Mouse (Mus musculus): Measurements from ENCODE around the gene Unc5a. TPM values are rescaled to one million over a fixed set of nuclear protein-coding genes. Genes with fewer than 3 reads are reported as not detected.

The Unc5a gene
- polyA plus RNA-seq, 1 experiment: 0.05 TPM

- Histone ChIP-seq H3K79me2 (ENCODE audit: control insufficient read depth, insufficient read depth) (no peaks in the 10 kb centered on the region), H3K4me3 (no peak overlapping the region), H3K36me3 (ENCODE audit: control insufficient read depth, insufficient read depth) (no peaks in the 10 kb centered on the region), H3ac (ENCODE audit: control insufficient read depth, insufficient read length) (no peak overlapping the region), H3K4me2 (ENCODE audit: low read depth) (no peak overlapping the region), H3K27me3 (ENCODE audit: control insufficient read depth, insufficient read depth, insufficient read length) (peaks cover 85% of the 10 kb centered on the region)
- TF ChIP-seq POLR2AphosphoS2 (IDR thresholded peaks at IDR 0.05; ENCODE audit: insufficient read length, low read depth): no peak
- TF ChIP-seq TCF12 (IDR thresholded peaks at IDR 0.05; ENCODE audit: insufficient read depth, poor library complexity, severe bottlenecking): no peak
- no peak for TF ChIP-seq E2F4 (IDR thresholded peaks at IDR 0.05; ENCODE audit: insufficient read depth)
- no peak for TF ChIP-seq MYOD1 (IDR thresholded peaks at IDR 0.05; ENCODE audit: control insufficient read depth in 1 of 3, insufficient read length in 2 of 3, low read depth in 2 of 3)
- TF ChIP-seq SRF (IDR thresholded peaks at IDR 0.05; ENCODE audit: control insufficient read depth, insufficient read length, low read depth): no peak
- no peak for TF ChIP-seq TCF3 (IDR thresholded peaks at IDR 0.05; ENCODE audit: insufficient read length, low read depth)
- TF ChIP-seq USF1 (IDR thresholded peaks at IDR 0.05; ENCODE audit: low read depth): no peak
- no peak for TF ChIP-seq MYOG (IDR thresholded peaks at IDR 0.05; ENCODE audit: control insufficient read depth in 1 of 3, insufficient read depth in 1 of 3, insufficient read length in 2 of 3, low read depth in 2 of 3)
- TF ChIP-seq POLR2A (IDR thresholded peaks at IDR 0.05; ENCODE audit: insufficient read length, low read depth): no peak
- no peak for TF ChIP-seq MAX (IDR thresholded peaks at IDR 0.05; ENCODE audit: low read depth)
- no peak for TF ChIP-seq REST (IDR thresholded peaks at IDR 0.05; ENCODE audit: insufficient read depth, insufficient read length)
- no peak for TF ChIP-seq CEBPB (IDR thresholded peaks at IDR 0.05; ENCODE audit: insufficient read depth, poor library complexity, severe bottlenecking)
Observed at GRCm38 (mm10) chr13:54957281-54957680, 8.1 kb downstream of the Unc5a start.

GRCm38 (mm10) chr13:54959059-54959701 is 10.0 kb downstream of the Unc5a start:
- peaks cover 87% of the 10 kb centered on the region for H3K27me3 ChIP-seq (ENCODE audit: control insufficient read depth, insufficient read depth, insufficient read length)
- TF ChIP-seq SRF (IDR thresholded peaks at IDR 0.05; ENCODE audit: control insufficient read depth, insufficient read length, low read depth) (no peak), POLR2A (IDR thresholded peaks at IDR 0.05; ENCODE audit: insufficient read length, low read depth) (no peak), USF1 (IDR thresholded peaks at IDR 0.05; ENCODE audit: low read depth) (no peak)
- no peaks in the 10 kb centered on the region for H3K79me2 ChIP-seq (ENCODE audit: control insufficient read depth, insufficient read depth)
- H3K36me3 ChIP-seq (ENCODE audit: control insufficient read depth, insufficient read depth): no peaks in the 10 kb centered on the region
- no peak overlapping the region for H3ac ChIP-seq (ENCODE audit: control insufficient read depth, insufficient read length)
- H3K4me2 ChIP-seq (ENCODE audit: low read depth): no peak overlapping the region
- H3K4me3 ChIP-seq: no peak overlapping the region

GRCm38 (mm10) chr13:54959842-54960241 is 10.6 kb downstream of the Unc5a start:
- no peak for TF ChIP-seq E2F4 (IDR thresholded peaks at IDR 0.05; ENCODE audit: insufficient read depth)
- TF ChIP-seq TCF3 (IDR thresholded peaks at IDR 0.05; ENCODE audit: insufficient read length, low read depth): no peak
- no peak overlapping the region for H3K4me2 ChIP-seq (ENCODE audit: low read depth)
- H3K4me3 ChIP-seq: no peak overlapping the region
- H3K27me3 ChIP-seq (ENCODE audit: control insufficient read depth, insufficient read depth, insufficient read length): peaks cover 87% of the 10 kb centered on the region
- H3K79me2 ChIP-seq (ENCODE audit: control insufficient read depth, insufficient read depth): no peaks in the 10 kb centered on the region
- no peak overlapping the region for H3ac ChIP-seq (ENCODE audit: control insufficient read depth, insufficient read length)
- no peaks in the 10 kb centered on the region for H3K36me3 ChIP-seq (ENCODE audit: control insufficient read depth, insufficient read depth)

GRCm38 (mm10) chr13:54960491-54960890 is 11.3 kb downstream of the Unc5a start:
- H3K27me3 ChIP-seq (ENCODE audit: control insufficient read depth, insufficient read depth, insufficient read length): peaks cover 87% of the 10 kb centered on the region
- H3K79me2 ChIP-seq (ENCODE audit: control insufficient read depth, insufficient read depth): no peaks in the 10 kb centered on the region

GRCm38 (mm10) chr13:54965256-54965655 is 16.0 kb downstream of the Unc5a start:
- no peak overlapping the region for H3K4me3 ChIP-seq
- TF ChIP-seq MAX (IDR thresholded peaks at IDR 0.05; ENCODE audit: low read depth) (no peak), TCF12 (IDR thresholded peaks at IDR 0.05; ENCODE audit: insufficient read depth, poor library complexity, severe bottlenecking) (no peak), USF1 (IDR thresholded peaks at IDR 0.05; ENCODE audit: low read depth) (no peak), E2F4 (IDR thresholded peaks at IDR 0.05; ENCODE audit: insufficient read depth) (no peak), SRF (IDR thresholded peaks at IDR 0.05; ENCODE audit: control insufficient read depth, insufficient read length, low read depth) (no peak), POLR2A (IDR thresholded peaks at IDR 0.05; ENCODE audit: insufficient read length, low read depth) (no peak), MYOG (IDR thresholded peaks at IDR 0.05; ENCODE audit: control insufficient read depth in 1 of 3, insufficient read depth in 1 of 3, insufficient read length in 2 of 3, low read depth in 2 of 3) (no peak), POLR2AphosphoS2 (IDR thresholded peaks at IDR 0.05; ENCODE audit: insufficient read length, low read depth) (no peak), MYOD1 (IDR thresholded peaks at IDR 0.05; ENCODE audit: control insufficient read depth in 1 of 3, insufficient read length in 2 of 3, low read depth in 2 of 3) (no peak), REST (IDR thresholded peaks at IDR 0.05; ENCODE audit: insufficient read depth, insufficient read length) (no peak), CEBPB (IDR thresholded peaks at IDR 0.05; ENCODE audit: insufficient read depth, poor library complexity, severe bottlenecking) (no peak), TCF3 (IDR thresholded peaks at IDR 0.05; ENCODE audit: insufficient read length, low read depth) (no peak)
- H3K79me2 ChIP-seq (ENCODE audit: control insufficient read depth, insufficient read depth): no peaks in the 10 kb centered on the region
- H3K27me3 ChIP-seq (ENCODE audit: control insufficient read depth, insufficient read depth, insufficient read length): peaks cover 75% of the 10 kb centered on the region
- no peak overlapping the region for H3ac ChIP-seq (ENCODE audit: control insufficient read depth, insufficient read length)
- H3K4me2 ChIP-seq (ENCODE audit: low read depth): no peak overlapping the region
- H3K36me3 ChIP-seq (ENCODE audit: control insufficient read depth, insufficient read depth): no peaks in the 10 kb centered on the region

More at GRCm38 (mm10) chr13:54960491-54960890, 11.3 kb downstream of the Unc5a start:
- Histone ChIP-seq H3ac (ENCODE audit: control insufficient read depth, insufficient read length) (no peak overlapping the region), H3K36me3 (ENCODE audit: control insufficient read depth, insufficient read depth) (no peaks in the 10 kb centered on the region), H3K4me3 (no peak overlapping the region), H3K4me2 (ENCODE audit: low read depth) (no peak overlapping the region)
- TF ChIP-seq REST (IDR thresholded peaks at IDR 0.05; ENCODE audit: insufficient read depth, insufficient read length) (no peak), E2F4 (IDR thresholded peaks at IDR 0.05; ENCODE audit: insufficient read depth) (no peak), TCF3 (IDR thresholded peaks at IDR 0.05; ENCODE audit: insufficient read length, low read depth) (no peak), MYOG (IDR thresholded peaks at IDR 0.05; ENCODE audit: control insufficient read depth in 1 of 3, insufficient read depth in 1 of 3, insufficient read length in 2 of 3, low read depth in 2 of 3) (no peak), CEBPB (IDR thresholded peaks at IDR 0.05; ENCODE audit: insufficient read depth, poor library complexity, severe bottlenecking) (no peak), POLR2A (IDR thresholded peaks at IDR 0.05; ENCODE audit: insufficient read length, low read depth) (no peak), SRF (IDR thresholded peaks at IDR 0.05; ENCODE audit: control insufficient read depth, insufficient read length, low read depth) (no peak), MAX (IDR thresholded peaks at IDR 0.05; ENCODE audit: low read depth) (no peak), USF1 (IDR thresholded peaks at IDR 0.05; ENCODE audit: low read depth) (no peak), POLR2AphosphoS2 (IDR thresholded peaks at IDR 0.05; ENCODE audit: insufficient read length, low read depth) (no peak), TCF12 (IDR thresholded peaks at IDR 0.05; ENCODE audit: insufficient read depth, poor library complexity, severe bottlenecking) (no peak)

Measured in myocyte (in vitro differentiated cells).